Mouse (Mus musculus) left cerebral cortex, adult 9 months (tissue): Measurements from ENCODE around the gene Rps15a.

Experiments used
- DNase-seq, 2 experiments: peaks; one replicate each; pipeline ENCODE4 v3.0.0; 2022; ENCODE audit warnings: low spot score in 2 of 2

Gene Rps15a

GRCm38 (mm10) chr7:118115877-118116568, at the start of gene Rps15a:
TSS of gene Rps15a (minus strand) at chr7:118116188.
- peak; percentile 81 to 93 for DNase-seq

DNA sequence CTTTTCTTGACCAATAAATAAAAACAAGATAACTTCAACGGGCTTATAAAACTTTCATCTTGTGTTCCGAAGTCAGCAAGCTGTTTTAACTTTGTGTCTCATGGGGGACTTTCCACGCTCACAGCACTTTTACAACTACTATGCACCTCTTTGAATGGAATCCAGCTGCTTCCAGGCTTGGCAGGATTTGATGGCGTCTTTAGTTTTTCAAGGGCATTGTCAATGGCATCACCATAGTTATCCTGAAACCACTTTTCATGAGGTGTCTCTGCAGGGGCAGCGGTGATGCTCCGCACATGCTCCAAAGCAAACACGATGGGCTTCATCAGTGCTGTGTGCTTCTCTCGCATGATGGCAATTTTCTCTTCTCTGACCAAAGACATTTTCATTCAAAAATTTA, 47.0 kb upstream of the Rps15a start:
- no peak for DNase-seq

GRCm38 (mm10) chr7:118160121-118160520, 44.1 kb upstream of the Rps15a start:
- peak; percentile 48 to 78 for DNase-seq

GRCm38 (mm10) chr7:118156461-118156860, 40.5 kb upstream of the Rps15a start:
- DNase-seq, result no peak

GRCm38 (mm10) chr7:118154150-118154549, 38.2 kb upstream of the Rps15a start:
- DNase-seq, result peak in 1 of 2 experiments; percentile 27

DNA sequence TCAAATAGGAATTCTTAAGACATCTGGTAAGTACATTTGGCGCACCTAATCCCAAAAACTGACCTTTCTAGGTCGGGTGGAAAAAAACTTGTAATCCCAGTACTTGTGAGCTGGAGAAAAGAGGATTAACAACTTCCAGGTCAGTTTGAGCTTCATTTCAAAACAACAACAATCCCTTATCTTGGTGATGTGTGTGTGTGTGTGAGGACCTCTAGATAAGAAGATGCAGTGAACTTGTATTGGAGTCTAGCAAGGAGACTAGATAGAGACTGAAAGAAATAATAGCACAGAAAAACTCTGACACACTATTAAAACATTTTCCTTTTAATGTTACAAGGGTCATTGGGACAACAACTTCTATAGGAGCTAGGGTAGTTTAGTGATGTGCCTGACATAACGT, 27.6 kb upstream of the Rps15a start:
- no peak for DNase-seq

DNA sequence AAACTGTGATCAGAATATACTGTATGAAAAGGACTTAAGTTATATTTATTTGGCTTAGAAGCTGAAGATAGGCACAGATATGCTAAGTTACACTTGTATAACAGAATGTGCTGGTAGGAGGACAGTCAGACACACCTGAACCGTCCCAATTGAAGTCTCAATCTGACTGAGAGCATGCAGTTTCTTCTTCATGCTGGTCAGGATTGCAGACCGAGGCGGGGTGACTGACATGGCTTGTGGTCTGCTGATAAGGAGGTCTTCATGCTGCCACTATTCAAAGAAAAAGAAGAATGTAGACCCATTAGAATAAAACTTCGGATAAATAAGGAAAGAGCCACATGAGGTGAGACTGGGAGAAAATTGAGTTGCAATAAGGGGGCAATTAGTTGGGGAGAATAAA, 27.1 kb upstream of the Rps15a start:
- no peak for DNase-seq

DNA sequence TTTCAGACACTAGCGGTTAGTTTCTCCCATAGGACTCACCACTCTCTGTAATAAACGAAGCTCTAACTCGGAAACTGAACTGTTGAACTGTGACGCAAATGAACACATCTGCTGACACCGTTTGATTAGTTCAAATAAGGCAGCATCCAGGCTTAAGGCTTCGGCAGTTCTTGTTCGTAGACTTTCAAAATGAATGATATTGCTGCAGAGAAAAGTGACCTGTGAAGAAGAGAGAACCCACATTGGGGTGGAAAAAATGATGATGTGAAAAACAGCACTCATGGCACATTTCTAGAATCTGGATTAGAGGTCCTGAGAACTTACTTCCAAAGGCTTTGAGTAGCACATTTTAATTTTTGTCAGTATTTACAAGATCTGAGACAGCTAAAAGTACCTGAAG, 25.3 kb upstream of the Rps15a start:
- no peak for DNase-seq

DNA sequence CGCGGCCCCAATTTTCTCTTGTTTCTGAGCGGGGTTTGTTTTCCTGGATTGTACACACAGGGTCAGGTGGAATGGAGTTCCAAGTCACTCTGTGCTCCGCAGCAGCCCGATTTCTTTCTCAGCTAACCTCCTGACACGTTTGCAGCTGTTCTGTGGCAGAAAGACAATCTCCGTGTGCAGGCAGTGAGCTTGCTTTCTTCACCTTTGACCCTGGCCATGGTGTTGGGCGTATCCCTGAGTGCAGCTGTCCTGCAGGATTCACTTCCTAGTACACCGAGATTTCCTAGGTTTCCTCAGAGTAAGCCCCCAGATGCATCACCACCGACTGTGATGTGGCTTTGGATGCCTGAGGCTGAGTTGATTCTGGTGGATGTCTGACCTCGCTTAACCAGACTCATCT, 19.1 kb upstream of the Rps15a start:
- DNase-seq, result no peak

DNA sequence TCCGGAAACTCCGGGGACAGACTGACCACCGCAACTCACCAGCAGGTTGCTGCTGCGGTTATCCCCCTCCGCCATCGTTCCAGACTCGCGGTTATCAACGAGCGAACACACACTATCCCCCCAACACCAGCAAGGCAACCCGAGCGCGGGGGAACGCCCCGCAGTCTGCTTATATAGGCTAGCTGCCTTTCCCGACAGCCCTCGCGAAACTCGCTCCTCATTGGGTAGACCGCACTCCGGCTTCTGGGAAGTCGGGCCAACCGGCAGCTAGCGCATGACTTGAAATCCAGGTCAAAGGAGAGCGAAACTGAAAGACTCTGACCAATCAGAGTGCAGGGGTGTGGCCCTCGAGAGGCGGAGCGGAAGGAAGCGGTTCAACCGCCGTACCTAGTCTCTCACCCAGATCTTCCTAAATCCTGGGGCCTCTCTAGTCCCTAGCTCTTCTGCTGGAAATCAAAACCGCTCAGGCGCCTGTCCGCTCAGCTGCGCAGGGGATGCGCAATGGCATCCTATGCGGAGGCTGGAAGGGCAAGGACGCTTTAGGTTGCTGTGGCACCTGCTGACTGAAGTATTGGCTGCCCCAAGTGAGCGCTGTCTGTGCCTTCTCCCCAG, 13.5 kb upstream of the Rps15a start, which contains the start of gene Arl6ip1:
Gene Arl6ip1 (minus strand): TSS at position 233 of the 612 bp plus-strand sequence.
- peak; percentile 96 to 98 for DNase-seq

GRCm38 (mm10) chr7:118128925-118129429, 13.0 kb upstream of the Rps15a start:
- DNase-seq, result peak in 1 of 2 experiments; percentile 23

- no peak for DNase-seq
Measured at GRCm38 (mm10) chr7:118126219-118126875, 10.4 kb upstream of the Rps15a start.

GRCm38 (mm10) chr7:118125736-118126135, 9.7 kb upstream of the Rps15a start:
- no peak for DNase-seq

GRCm38 (mm10) chr7:118123512-118124411, 7.8 kb upstream of the Rps15a start:
- DNase-seq, result no peak

- no peak for DNase-seq
Measured at GRCm38 (mm10) chr7:118122235-118122634, 6.2 kb upstream of the Rps15a start.

DNA sequence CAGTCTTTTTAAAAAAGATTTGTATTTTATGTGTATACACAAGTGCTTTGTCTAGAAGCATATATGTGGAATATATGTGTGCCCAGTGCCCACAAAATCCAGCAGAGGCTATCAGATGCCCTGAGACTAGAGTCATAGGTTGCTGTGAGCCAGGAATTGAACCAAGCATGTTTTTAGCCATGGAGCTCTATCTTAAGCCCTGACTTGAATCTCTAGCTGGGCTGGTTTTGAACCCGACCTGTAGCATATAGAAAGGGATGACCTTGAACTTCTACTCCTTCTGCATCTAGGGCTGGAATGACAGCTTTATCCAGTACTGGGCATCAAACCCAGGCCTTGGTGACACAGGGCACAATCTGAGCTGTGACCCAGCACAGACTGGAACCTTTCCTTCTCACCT, 4.7 kb upstream of the Rps15a start:
- no peak for DNase-seq

- DNase-seq, result no peak
Measured at GRCm38 (mm10) chr7:118119946-118120345, 4.0 kb upstream of the Rps15a start.

DNA sequence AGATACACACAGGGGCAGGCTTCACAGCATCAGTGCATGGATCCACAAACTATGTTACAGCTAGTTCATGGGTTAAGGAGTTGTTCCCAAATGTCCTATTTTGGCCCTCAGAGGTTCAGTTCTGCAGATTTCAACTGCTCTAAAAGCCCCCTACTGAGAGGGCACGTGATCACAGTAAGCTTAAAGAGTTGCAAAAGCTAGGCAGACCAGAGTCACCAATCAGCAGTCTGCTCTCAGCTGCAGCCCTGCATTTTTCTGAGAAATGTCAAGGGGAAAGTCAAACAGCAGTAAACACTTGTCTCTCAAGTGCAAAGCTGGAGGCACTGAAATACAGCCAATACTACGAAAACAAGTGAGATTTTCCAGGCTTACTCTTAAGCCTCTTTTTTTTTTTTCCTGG, 3.2 kb upstream of the Rps15a start:
- DNase-seq, result no peak

DNA sequence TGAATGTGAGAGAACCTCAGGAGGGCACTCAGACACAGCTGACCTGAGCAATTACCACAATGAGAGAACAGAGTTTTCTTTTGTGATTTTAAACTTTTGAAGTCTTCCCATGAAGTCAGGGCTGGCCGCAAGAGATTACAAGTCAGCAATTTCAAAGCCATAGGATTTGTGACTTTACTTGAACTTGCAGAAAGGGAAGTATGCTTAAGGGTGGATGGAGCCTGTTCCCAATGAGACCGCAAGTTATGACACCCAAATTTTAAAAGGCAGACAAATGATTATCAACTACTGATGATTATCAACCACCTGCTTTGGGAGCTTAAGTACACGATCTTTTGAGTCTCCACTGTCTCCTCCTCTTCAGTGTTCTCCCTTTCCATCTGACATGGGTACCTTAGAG, 2.4 kb upstream of the Rps15a start:
- DNase-seq, result no peak

GRCm38 (mm10) chr7:118117539-118118210, 1.7 kb upstream of the Rps15a start:
- DNase-seq, result no peak
